Mouse (Mus musculus): ENCODE measurements around the gene 1700001P01Rik.

The 1700001P01Rik gene

DNA sequence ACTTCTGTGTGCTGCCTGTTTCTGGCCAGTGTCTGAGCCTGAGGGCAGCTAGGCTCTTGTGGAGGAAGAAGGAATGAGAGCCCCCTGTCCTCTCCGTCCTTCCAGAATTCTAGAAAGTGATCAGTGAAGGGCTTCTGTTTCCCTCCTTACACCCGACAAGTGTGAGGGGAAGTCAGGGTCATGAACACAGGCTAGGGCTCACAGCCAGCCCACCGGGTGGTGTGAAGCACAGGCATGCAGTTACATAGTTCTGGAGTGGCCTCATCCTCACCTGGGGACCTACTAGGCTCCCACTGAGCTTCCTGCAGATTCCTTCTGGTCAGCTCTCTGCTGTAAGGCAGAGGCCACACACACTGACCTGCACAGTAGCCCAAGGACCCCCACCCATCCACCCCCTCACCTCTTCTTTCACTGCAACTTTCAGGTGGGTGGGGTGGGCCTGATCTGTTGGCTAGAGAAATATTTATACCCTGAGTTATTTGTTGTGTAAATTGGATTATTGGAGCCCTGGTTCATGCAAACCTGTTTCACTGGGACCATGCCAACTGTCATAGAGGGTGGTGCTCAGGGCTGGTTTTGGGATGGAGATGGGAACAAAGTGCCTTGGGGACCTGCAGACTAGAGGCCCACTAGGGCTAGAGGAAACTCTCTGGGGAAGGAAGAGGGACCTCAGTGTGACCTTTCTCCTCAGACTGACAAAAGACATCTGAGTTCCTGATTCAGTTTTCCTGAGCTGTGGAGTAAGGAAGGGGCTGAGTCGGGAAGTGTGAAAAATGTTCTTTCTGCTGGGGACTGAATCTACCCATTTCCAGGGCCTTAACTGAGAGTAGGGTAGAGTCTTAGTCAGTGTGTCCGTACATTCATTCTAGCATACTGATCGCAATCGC is 33.8 kb upstream of the 1700001P01Rik start:
- DNase-seq (ENCODE audit: low spot score in 2 of 2), result peak in 1 of 2 experiments; percentile 51

DNA sequence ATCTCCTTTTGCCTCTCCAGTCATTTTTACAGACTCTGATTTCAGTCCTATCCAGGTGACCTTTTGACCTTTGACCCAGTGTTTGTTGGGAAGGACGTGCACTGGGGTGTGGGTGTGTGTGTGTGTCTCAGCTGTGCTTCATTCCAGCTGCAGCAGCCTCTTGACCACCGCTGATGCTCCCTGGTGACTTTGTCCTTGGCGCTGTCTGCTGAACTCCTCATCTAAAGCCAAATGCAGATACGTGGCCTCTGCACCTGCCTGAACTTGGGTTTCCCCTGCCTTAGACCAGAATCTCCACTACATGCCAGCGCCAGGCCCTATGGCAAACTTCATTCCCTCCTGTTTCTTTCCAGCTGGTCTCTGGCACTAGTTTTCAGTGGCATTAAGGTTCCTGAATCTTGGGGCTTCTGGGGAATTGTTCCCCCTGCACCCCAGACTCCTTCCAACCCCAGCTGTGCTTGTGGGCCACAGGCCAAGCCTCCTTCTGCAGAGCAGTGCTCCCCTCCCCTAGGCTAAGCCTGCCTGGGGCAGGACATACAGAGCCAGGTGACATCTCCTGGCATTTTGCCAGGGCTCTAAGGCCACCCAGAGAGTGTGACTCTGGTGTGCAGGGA is 33.0 kb upstream of the 1700001P01Rik start:
- peak in 1 of 2 experiments; percentile 58 for DNase-seq (ENCODE audit: low spot score in 2 of 2)

DNA sequence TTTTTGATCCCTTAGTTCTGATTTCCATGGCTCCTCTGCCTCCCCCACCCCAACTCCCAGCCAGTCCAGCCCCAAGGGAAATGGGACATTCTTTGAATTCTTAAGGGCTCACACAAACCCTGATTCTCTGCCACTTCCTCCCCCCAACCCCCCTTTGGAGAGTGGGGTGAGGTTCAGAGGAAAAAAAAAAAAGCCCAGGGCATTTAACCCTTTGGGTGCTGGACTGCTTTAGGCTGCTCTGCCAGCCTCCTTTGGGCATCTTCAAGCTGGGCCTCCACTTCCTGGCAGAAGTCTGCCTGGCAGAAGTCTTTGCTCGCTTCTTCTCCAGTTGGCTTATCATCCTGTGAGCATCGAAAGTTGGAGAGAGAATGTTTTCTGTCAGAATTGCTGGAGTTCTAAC is 32.4 kb upstream of the 1700001P01Rik start:
- peak in 1 of 2 experiments; percentile 54 for DNase-seq (ENCODE audit: low spot score in 2 of 2)

DNA sequence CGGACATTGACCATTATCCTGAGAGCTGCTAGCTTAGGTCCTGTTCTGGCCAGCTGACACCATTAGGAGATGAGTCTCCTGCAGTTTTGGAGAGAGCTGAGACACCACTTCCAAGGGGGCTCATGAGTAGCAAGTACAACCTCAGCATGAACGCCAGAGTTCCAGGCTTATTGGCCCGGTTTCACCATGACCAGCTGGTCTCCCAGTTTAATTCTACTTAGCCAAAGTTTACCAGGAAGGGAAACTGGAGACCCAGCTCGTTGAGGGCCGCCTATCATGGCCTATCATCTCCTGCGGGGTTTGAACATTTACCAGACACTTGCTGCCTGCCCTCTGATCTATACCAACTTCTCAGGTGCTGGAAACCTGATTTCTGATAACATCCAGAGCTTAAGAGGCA is 31.9 kb upstream of the 1700001P01Rik start:
- DNase-seq (ENCODE audit: low spot score in 2 of 2), result no peak

DNA sequence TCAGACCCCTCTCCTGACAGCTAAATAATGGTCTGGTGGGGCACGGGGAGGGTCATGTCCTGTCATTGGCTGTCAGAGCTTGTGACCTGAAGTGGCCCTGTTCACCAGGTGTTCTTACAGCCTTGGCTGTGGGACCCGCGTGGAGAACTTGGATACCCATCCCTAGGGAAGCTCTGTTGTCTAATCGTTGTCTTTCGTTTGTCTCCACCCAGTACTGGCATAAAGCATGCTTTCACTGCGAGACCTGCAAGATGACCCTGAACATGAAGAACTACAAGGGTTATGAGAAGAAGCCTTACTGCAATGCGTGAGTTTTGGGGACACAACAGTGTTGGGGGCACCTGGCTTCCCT is 30.9 kb upstream of the 1700001P01Rik start:
- no peak for DNase-seq (ENCODE audit: low spot score in 2 of 2)

DNA sequence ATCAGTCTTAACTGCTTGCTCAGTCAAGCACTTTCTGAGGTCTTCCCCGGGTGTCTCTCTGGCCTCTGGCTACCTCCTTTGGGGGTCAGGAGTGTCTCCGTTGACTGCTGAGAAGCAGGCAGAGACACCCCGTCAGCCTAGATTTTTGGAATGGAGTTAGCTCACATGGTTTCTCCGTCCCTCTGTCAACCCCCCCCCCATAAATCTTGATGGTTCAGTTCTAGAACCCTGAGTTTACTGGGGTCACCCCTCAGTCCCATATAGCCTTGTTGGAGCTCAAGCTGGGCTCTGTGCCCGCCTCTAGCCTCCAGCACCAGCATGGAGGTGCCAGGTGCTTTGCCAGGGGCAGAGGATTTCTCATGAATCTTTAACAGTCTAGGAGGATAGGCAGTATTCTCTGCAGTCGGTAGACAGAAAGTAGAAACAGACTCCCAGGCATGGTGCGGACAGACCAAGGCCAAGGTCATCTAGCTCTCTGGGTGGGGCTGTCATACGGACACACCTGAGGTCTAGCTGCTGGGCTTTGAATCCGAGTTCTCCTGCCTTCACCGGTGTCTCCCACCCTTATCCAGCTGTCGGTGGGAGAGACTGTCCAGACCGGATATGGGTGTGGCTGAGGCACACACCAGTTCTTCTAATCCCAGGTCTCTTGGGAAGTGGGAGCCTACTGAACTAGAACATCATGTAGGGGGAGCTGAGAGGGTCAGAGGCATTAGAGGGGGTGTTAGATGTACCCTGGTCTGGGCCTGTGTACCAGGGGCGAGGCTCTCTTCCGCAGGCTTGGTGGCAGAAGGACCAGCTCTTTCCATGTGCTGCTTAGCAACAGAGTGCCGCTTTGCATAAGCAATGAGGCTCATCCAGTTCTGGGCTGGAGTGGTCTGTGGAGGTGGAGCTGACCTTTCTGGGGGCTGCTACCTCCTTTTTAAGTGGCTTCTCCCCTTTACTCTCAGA is 30.2 kb upstream of the 1700001P01Rik start:
- peak in 1 of 2 experiments; percentile 55 for DNase-seq (ENCODE audit: low spot score in 2 of 2)

DNA sequence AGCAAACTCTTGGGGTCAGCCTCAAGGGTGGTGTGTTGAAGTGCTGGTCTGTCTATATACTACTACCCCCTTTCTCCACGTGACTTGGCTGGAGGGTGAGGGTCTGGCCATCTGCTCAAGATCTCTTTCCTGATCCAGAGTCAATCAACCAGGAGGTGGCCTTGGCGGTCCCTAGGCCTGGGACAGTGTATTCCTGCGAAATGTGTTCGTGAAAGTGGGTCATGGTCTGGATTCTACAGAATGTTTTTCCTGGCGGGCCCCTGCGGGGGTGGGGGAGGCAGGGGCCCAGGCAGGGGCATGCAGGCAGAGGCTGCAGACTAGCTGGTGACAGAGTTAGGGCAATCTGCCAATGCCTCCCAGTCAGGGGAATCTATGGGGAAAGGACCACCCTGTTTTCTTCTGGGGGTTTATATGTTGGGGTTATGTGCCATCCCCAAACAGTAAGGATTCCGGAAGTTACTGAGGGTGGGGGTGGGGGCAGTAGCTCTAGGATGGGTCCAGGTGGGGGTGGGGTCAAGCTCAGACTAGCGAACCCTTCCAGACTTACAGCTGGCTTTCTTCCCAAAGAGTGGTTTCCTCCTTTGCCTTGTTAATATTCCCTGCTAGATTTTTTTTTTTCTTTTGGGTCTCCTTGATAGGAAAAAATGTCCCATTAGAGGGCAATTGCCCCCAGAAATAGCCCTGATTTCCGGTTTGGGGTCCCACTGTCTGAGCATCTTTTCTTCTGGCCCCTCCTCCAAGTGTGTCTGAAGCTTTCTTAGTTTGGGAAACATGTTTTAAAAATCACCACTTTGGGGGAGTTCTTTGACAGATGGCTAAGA is 29.3 kb upstream of the 1700001P01Rik start:
- peak in 1 of 2 experiments; percentile 58 for DNase-seq (ENCODE audit: low spot score in 2 of 2)

DNA sequence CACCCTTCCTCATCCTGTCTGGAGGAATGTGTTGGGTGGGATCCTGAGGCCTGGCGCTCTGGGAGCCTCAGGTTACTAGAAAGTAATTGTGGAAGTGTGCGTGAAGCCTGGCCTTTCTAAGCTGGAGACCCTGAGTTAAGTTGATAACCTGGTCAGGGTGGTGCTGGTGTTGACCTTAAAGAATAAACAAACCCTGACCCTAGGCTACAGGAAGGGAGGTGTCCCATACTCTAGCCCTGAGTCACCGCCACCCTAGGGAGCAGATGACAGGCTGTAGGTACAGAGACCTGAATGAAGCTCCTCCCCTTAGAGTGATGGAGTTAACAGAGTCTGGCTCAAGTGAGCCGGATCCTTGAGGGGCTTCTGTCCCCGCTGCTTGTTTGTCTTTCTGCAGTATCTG is 28.1 kb upstream of the 1700001P01Rik start:
- DNase-seq (ENCODE audit: low spot score in 2 of 2), result no peak

DNA sequence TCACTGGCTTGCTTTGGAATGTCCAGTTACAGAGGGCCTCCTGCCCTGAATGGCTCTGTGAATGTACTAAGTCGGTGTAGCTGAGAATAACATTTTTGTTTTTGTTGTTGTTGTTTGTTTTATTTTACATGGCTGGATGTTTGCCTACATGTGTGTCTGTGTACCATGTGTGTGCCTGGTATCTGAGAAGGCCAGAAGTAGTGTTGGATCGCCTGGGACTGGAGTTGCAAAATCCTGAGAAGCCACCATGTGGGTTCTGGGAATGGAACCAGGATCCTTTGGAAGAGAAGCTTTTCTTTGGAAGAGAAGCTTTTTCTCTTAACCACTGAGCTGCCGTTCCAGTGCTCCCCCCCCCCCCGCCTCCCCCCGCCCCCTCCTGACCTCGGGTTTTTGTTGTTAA is 26.8 kb upstream of the 1700001P01Rik start:
- DNase-seq (ENCODE audit: low spot score in 2 of 2), result no peak

DNA sequence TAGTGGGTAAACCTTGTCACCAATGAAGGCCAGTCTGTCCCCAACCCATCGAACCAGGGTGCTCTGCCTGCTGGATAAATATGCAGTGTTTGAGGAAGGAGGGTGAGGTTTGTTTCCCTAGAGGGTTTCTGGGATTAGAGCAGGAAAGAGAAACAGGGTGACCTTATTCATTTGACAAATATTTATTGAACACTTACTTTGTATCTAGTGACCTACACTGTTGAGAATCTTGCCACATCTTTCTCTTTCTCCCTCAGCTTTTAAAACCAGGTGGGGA is 26.4 kb upstream of the 1700001P01Rik start:
- DNase-seq (ENCODE audit: low spot score in 2 of 2), result no peak

DNA sequence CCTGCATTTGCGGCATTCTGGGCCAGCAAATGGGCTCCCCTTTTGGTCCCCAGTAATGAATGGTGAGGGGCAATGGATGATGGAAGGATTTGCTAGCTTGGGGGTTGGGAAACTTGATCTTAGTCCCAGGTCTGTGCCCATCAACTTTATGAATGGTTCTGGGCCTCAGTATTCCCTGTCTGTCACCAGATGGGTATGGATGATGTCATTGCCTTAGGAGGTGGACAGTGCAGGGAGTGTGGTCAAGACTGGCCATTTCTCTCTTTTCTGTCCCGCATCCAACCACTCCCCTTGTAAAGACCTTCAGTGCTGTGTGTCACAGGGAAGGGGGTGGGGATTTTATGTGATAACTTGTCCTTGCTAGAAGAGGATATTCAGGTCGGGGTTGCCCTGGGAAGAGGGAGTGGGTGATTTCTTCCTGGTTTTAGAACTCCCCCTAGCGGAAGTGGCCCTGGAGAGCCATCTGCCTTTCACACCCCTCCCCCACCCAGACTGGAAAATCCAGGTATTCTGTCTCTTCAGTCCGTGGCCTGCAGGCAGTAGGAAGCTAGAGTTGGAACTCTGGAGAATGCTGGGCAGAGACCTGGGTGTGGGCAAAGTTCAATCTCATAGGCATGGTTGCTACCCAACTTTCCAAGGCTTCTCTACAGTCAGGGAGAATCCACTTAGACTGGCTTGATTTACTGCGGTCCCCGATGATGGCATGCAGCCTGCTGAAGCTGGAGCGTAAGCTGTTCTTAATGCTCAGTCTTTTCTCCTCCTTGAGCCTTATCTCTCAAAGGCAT is 25.9 kb upstream of the 1700001P01Rik start:
- DNase-seq (ENCODE audit: low spot score in 2 of 2), result peak in 1 of 2 experiments; percentile 61

DNA sequence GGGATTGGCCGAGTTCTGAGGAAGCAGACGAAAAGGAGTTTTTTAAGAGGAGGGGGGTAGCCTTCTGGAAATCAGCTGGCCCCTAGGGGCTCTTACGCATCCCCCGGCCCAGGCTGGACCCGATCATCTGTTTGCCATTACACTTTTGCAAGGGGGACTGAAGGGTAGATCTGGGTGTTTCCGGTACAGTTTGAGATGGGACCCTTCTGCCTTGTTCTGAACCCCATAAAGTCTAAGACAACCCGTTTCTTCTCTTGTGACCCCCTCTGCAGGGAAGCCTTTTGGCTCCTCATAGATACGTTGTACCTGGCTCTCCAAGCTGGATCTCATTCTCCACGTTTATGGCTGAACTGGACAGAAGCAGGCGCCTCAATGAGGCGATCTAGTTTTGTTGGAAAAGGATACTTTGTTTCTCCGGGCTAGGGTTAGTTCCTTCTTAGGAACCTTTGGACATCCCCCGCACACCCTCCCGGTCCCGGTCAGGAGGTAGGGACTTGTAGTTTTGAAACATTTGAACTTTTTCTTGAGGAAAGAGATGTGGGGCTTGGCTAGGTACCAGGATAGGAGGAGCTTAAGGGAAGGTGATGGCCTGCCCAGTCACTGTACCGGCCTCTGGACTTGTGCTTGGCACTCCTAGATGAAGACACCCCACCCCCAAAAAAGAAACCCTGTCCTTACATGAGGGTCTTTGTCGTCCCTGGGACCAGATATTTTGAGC is 25.1 kb upstream of the 1700001P01Rik start:
- peak in 1 of 2 experiments; percentile 55 for DNase-seq (ENCODE audit: low spot score in 2 of 2)

DNA sequence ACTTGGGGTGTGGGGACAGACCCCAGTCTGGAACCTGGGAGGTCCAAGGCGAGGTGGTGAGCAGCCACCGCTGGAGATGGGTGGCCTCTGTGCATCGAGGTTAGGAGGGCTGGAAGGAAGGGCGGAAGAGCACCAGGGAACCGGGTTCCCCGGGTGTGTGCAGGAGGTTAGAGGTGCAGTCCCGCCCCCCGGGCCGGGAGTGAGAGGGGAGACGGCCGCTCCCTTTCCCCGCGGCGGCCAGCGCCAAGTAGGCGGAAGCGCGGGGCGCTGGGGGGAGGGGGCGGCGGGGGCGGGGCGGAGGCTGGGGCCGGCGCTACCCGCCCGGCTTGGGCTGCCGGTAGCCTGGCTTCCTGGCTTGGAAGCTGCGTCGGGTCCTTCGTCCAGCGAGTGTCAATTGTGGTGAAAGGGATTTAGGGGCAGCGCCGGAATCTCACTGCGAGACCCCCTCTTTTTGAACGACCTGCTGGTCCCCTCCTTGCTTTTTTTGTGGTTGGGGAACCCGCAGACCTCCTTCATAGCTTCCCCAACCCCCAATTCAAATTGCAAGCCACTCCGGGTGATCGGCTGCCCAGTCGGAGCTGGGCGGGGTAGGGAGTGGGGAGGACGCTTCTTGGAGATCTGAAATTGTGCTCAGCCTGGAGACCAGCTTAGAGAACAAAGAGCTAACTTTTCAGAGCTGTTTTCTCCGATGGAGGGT is 24.4 kb upstream of the 1700001P01Rik start:
- peak; percentile 64 to 84 for DNase-seq (ENCODE audit: low spot score in 2 of 2)

DNA sequence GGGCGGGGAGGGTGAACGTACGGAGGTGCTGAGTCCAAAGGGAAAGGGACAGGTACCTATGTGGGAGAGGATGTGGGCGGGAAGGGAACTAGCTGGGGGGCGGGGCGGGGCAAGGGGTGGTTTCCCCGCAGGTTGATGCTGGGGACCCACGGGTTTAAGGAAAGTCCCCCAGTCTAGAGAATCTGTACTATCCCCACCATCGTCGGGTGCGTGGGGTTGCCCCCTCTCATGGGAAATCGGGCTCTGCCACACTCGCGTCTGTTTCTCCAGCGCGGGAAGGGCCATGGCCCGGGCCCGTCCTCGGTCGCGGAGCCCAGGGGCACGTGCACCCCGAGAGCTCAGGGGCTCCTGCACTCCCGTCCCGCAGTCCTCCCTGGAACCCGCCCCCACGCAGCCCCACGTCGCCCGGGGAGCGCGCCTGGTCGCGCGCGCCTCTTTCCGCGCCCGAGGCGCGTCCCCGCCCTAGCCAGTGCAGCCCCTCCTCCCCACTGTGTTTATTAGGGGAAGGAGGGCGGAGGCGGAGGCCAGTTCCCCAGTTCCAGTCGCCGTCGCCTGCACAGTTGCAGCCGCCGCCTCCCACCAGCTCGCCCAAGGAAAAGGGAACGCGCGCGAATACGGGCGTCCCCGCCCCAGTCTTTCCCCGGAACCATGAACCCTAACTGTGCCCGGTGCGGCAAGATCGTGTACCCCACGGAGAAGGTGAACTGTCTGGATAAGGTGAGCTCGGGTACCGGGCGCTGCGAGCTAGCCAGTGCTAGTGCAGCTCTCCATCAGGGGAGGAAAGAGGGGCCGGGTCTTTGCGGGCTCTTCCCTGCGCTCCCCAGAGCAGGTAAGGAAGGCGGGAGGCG is 23.7 kb upstream of the 1700001P01Rik start:
- peak; percentile 77 to 88 for DNase-seq (ENCODE audit: low spot score in 2 of 2)

DNA sequence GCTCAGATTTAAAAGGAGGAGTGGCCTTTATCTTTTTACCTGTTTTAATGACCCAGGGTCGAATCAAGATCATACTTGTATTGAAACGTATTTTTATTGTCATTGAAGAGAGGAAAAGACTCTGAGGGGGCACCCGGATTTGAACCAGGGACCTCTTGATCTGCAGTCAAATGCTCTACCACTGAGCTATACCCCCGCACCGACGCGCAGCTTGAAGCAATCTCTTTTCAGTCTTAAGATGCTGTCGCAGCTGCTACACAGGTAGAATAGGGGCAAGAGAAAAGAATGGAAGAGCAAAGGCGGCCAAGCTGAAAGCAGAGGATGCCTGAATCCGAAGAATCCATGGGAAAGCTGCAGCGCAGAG is 23.0 kb upstream of the 1700001P01Rik start, which contains the start of gene Lasp1:
Lasp1 (plus strand) TSS at position 219 of the 364 bp plus-strand sequence.
- DNase-seq (ENCODE audit: low spot score in 2 of 2), result peak; percentile 87 to 94

DNA sequence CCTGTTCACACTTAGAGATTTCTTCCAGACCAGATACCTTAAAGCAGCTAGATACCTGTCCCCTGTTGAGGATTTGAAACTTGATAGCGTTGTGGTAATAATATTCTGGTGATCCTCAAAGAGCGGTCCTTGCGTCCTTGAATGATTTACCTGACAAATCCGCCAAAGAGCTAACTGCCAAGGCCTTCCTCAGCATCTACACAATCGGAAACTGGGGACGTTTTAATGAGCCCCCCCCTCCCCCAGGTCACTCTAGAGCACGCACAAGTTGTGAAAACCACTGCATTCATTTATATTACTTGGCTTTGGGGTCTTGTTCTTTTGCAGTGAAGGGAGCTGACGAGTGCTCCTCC is 22.3 kb upstream of the 1700001P01Rik start:
- no peak for DNase-seq (ENCODE audit: low spot score in 2 of 2)

DNA sequence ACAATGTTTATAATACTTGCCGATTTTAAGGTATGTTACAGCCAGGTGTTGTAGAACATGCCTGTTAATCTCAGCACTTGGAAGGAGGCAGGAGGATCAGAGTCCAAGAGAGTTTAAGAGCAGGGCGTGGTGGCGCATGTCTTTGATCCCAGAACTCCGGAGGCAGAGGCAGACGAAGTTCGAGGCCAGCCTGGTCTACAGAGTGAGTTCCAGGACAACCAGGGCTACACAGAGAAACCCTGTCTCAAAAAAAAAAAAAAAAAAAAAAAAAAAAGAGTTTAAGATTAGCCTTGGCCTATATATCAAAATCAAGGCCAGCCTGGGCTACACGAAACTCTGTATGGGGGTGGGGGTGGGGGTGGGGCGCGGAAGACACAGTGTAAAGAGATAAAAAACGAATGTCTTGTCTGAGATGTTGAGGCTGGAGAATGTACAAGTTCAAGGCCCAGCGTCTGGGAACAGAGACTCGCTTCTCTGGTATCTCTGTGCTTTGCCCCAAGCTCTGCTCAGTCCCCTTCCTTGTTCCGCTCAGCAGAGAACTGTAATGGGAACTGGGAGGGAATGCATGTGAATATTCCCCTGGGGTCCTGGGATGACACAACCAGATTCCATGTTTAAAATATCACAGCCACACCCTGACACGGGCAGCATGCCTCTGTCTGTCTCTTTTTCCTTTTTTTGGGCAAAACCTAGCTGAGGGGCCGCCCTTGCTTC is 21.8 kb upstream of the 1700001P01Rik start:
- peak in 1 of 2 experiments; percentile 51 for DNase-seq (ENCODE audit: low spot score in 2 of 2)

DNA sequence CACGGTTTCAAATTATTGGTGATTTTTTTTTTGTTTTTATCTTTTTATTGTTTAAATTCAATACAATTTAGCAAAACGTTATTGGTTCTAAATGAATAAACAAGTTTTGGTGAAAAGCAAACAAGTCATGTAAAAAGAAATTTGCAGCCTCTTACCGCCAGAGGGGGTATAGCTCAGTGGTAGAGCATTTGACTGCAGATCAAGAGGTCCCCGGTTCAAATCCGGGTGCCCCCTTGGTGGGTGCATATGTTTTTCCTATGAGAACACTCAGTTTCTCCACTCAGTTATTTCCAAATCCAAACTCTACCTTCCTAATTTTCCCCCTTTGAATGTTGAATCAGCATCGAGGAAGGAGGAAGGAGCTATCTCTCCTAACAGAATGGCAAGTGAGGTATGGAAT is 21.2 kb upstream of the 1700001P01Rik start:
- peak; percentile 75 to 82 for DNase-seq (ENCODE audit: low spot score in 2 of 2)

All from spleen, postnatal 4 days (tissue).